Mouse (Mus musculus): Measurements from ENCODE around the gene Tbx20.

Tbx20 gene

DNA sequence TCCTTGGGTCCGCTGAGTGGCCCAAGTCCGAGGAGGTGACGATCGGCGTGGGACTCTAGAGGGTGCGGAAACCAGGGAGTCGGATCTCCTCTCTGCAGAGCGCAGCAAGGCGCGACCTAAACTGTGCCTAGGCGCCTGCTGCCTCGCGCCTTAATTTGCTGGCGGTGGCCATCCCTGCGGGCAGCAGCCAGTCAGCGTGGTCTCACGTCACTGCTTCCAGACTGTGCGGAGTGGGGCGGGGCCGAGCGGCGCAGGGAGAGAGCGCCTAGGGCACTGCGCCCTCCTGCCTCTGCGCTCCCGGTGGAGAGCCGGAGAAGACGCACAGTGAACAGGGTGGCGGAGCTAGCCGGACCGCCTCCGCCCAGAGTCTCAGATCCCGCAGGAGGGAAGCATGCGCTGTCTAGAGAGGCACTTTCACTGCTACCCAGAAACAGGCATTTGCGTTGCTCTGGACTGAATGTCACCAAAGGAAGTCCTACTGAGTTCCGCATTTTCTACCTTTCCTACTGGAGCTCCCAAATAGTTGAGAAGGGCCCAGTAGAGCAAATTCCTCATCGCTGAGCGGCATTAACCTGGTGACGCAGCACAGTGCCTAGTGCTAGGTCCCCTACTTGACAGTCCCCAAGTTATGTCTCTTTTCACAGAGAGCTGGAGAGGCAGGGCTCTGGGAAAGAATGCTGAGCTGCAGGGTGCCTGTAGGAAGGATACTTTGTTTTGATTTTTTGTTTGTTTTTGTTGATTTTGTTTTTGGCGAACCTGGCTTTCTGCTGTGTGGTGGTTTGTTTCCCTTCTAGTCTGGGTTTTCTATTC lies at the start of gene Tbx20:
Gene Tbx20, minus strand, starts transcription at position 144 of the 810 bp plus-strand sequence.
- DNase-seq (ENCODE audit: low spot score in 2 of 2) = no peak

DNA sequence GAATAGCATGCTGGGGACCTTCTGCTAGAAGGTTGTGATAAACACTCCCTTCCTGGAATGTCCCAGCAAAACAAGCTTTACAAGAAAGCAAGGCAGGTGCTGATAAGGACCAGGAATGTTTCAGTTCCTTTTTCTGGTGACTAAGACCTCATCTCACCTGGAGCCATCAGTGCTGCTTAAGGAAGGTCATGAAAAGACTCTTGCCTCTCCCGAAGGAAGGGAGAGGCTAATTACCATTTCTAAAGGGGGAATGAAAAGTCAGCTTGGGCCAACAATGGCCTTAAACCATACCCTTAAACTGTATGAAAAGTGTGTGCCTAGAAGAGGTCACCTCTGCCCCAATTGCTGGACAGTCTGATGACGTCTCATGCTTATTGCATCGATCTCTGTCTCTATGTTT lies 44.4 kb upstream of the Tbx20 start:
- DNase-seq (ENCODE audit: low spot score in 2 of 2) = no peak

DNA sequence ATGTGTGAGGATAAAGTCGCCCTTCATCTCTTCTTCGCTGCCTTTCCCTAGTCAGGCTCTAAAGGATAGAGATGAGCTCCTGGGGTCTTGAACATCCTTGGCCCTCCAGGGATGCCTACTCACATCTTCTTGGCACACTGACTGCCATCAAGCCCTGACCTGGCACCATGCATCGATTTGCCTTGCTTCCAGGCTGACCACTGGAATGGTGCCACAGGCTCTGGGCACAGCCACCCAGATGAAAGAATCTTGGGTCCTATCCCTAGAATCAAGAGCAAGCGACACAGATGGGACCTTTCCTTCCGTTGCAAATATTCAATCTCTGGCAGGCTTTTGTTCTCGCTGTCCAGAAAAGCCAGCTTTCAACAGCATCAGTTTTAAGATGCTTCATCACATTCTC lies 38.4 kb upstream of the Tbx20 start:
- no peak for DNase-seq (ENCODE audit: low spot score in 2 of 2)

DNA sequence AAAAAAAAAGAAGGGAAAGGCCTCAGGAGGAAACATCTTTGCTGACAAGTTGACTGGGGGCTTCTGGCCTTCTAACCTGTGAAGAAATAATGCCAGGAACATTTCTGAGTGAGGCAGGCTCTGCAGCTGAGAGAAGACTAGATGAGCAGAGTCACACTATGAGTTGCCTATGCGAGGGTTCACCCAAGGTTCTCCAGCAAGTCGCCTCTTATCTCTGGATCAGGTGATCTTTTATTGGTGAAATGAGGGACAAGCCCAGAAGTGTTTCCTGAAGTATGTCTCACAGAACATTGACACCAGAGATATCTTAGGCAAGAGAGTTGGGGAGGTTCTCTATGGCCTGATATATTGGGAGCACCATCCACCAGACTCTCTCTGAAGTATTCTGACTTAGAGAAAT lies 18.0 kb upstream of the Tbx20 start:
- no peak for DNase-seq (ENCODE audit: low spot score in 2 of 2)

DNA sequence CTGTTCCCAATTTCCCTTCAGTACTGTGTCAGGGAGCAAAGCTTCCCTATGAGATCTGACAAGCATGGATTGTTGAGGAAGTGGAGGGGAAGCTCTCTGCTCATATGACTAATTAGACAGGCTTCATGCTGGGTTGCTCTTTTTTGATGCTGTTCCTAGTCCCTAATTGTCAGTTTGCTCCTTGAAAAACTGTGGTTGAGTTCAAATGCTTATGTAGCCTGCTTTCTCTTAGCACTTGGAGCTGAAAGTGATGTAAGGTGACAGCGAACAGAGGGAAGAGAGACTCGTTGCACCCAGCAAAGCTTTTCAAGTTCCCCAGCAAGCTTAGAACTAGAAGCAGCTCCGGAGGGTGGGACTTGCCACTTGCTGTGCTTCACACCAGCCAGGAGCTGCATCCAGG lies 15.3 kb upstream of the Tbx20 start:
- no peak for DNase-seq (ENCODE audit: low spot score in 2 of 2)

DNA sequence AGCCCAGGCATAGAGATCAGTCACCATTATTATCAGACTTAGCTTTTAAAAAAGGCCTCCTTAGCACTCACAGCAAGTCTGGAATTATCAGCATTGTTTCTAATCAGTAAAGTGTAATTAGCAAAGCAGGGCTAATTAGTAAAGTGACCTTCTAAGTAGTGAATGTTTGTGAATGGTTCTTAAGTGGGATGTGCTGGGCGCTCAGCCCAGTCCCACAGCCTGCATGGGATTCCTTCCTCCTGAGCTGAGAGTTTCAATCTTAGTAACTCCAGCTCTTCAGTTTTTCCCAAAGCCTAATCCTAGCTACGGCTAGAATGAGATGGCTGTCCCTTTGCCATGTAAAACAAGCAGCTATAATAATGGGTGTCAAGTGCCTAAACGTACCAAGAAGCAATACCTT lies 8.2 kb upstream of the Tbx20 start:
- DNase-seq (ENCODE audit: low spot score in 2 of 2) = no peak

DNA sequence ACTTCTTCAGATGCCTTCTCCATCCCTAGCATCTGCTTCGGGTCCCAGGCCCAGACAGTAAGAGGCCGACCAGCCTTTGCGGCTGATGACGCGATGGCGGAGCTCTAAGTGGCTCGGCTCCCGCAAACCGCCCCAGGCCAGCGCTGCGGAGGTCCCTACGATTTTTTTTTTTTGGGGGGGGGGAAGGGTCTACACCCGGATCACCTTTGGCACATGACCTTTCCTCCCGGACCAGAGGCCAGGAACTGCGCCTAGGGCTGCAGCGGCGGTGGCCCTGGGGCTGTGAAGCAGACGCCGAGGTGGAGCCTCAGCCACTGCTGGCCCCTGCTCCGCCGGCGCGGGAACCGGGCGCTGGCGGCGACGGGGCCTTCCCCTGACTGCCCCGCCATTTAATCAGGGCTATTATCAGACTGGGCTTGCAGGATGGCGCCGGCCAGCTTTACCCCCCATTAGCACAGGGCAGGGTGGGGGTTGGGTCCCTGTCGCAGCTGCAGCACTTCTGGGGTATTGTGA lies 6.9 kb upstream of the Tbx20 start:
- no peak for DNase-seq (ENCODE audit: low spot score in 2 of 2)

DNA sequence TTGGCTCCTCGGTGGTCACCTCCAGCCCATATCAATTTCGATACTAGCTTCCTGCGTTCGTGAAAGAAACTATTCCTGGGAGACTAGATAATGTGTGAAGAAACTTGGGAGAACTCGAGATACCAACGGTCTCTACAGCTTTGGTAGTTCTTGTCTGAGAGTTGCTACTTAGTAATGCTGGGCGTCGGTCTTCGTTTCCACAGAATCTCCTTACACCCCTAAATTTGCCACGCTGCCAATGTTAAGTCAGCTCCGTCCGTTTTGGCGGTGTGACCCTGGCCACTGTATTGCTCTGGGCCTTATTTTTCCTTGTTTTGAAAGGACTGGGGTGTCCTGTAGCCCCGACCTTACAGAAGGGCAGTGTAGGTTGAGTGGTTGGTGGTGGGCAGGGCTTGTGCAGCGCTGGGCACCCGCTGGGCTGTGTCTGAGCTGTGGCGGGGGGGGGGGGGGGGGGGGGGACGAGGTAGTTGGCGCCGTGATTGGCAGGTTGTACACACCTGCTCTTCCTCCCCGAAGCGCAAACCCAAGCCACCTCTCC lies 6.4 kb upstream of the Tbx20 start:
- DNase-seq (ENCODE audit: low spot score in 2 of 2) = no peak

DNA sequence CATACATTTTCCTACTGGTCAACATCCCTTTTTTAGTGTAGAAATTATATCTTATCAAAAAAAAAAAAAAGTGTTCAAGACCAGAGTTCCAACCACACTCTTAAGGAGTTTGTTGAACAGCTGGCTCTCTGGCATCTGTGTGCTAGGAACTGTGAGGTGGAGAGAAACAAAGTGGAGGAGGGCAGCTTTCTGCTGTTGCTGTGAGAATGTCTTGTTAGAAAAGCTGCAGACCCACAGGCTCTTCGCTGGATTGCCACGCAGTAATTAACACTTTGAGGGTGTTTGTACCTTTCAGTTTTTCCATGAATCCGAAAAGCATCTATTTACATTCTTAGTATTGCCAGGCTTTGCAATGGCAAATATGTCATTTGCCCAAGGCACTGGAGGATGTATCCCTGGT lies 5.9 kb upstream of the Tbx20 start:
- no peak for DNase-seq (ENCODE audit: low spot score in 2 of 2)

DNA sequence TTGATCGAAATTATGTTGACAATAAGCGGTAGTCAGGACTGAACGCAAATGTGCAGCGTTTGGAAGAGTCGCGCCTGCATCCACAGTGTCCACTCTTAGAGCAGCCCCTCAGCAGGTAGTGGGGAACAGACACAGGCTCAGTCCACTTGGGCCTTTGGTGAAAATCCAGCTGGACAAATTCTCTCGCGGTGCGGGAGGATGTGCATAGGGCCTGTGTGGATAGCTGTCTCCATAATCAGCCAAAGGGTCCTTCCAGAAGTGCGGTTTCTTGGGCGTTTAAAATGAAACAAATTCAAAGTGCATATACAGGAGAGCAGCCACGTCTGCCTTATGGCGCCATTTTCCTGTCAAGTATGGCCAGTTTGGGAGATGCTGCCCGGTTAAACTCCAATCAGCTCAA lies 4.5 kb upstream of the Tbx20 start:
- DNase-seq (ENCODE audit: low spot score in 2 of 2) = no peak

DNA sequence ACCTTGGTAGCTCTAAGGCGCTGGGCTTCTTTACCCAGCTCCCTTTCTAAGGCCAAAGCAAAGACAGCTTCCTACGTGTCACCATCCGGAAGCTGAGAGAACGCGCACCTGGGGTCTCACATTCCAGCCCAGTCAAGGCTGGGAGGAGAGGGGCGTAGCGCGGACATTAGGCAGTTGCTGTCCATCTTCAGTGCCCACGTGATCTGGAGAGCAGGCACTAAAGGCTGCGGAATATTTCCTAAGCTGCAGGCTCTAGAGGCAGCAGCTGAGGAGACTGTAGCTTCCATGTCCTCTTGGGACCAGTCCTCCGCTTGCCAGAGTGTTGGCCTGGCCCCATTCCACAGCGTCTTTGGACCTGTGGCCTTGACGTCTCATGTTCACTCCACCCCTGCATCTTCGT lies 3.9 kb upstream of the Tbx20 start:
- DNase-seq (ENCODE audit: low spot score in 2 of 2) = no peak

DNA sequence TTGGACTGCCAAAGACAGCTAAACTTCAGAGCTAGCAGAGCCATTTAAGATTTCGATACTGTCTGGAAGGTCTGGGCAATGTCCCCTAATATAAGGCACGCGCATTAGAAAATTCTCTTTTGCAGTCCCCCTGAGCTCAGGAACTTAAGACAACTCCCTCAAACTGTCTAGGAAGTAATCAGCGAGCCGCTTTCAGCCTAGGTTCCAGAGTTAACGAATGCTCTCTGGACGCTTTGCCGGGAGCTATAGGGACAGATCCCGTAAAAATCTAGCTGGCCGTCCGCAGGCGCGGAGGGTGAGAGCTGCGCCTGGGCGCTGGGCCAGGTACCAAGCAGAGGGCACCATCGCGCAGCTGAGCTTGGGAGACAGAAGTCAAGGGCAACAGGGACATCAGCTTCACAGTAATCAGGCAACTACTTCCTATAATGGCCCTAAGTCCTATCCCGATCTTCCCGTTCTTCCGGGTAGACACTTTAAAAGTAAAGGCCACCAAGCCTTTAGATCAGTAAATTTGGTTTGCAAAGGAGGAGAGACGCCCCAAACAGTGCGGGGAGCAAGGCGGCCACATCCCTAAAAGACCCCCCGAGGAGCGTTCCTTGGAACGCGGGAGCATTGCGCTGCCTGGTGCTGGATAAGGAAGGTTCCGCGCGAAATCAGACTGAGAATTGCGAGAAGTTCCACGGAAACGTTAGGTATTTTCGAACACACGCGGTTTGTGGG lies 3.2 kb upstream of the Tbx20 start:
- DNase-seq (ENCODE audit: low spot score in 2 of 2) = no peak

DNA sequence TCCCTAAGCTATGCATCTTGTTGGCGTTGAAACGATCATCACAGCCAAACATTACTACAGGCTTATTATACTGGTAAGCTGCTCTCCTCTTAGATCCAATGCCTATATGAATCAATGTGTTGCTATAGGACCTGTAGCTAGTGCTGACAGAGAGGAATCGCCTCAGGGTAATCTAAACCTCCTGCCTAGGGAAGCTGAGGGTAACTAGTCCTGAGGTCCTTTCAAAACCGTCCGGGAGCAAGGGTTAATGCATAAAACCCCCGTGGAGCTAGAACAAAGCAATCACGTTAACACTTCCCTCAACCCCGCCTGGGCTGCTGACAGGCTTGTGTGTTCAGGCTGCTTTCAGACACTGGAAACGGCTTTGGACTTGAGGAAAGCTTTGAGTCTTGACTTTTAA lies 2.4 kb upstream of the Tbx20 start:
- DNase-seq (ENCODE audit: low spot score in 2 of 2) = no peak

DNA sequence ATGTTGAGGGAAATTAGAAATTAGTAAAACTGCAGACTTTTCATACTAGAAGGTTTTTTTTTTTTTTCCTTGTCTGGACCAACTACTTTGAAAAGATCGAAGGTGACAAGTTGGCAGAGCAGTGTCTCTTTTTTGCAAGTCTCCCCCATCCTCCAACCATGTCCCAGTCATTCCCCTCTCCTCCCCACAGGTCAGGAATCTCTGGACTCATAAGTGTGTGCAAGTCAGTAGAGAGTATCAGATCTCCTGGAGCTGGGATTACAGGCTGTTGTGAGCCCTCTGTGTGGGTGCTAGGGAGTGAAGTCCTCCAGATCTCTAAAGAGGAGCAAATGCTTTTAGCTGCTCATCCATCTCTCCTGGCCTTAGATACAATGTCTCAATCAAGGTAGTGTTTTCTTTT lies 1.5 kb upstream of the Tbx20 start:
- no peak for DNase-seq (ENCODE audit: low spot score in 2 of 2)

DNA sequence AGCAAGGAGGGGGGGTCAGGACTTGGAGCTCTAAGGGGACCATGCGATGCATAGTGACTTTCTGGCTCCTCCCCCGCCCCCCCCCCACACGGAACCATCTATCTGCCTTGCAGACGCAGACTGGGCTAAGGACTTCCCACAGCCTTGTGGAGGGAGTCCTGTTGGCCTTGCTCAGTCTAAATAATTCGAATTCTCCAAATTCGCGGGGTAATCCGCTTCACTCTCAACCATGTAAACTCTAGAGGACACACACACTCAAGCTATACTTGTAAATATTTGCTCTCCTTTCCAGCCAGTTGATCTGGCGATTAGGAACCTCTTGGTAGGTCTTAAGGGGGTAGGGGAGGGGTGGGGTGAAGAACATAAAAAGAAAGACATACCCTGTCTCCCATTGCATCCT lies 898 bp upstream of the Tbx20 start:
- DNase-seq (ENCODE audit: low spot score in 2 of 2) = no peak

DNA sequence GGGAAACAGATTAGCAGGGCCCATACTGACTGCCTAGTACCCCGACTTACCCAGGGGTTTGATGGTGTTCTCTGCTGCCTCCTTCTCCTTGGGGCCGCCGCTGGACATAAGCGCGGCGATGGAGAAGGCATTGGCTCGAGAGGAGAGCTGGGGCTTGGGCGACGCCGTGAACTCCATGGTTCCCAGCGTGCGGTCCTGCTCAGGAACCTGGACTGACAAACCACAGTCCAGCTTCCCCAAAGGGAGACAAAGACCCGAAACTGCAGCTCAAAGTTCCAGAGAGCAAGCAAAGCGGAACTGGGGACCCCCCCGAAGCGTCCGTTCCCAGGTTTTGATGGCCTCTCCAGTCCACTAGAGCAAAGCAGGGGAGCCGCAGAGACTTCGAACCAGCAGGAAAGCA lies 434 bp downstream of the Tbx20 start:
- no peak for DNase-seq (ENCODE audit: low spot score in 2 of 2)

DNA sequence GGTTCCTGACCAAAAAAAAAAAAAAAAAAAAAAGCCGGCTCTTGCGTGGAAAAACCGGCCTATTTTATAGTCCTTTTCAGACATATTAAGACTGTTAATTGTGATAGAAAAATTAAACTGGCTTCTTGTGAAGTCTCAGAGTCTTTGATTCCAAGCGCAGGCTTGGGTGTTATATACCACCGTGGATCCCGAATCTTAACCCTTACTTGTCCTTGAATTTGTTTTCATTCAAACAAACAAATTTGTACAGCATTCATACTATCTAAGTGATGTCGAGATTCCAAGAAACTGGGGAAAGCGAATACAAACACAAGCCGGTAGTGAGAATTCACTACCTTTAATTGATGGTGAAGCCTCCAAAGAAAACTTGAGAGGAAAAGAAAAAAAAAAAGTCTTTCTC lies 932 bp downstream of the Tbx20 start:
- DNase-seq (ENCODE audit: low spot score in 2 of 2) = no peak

DNA sequence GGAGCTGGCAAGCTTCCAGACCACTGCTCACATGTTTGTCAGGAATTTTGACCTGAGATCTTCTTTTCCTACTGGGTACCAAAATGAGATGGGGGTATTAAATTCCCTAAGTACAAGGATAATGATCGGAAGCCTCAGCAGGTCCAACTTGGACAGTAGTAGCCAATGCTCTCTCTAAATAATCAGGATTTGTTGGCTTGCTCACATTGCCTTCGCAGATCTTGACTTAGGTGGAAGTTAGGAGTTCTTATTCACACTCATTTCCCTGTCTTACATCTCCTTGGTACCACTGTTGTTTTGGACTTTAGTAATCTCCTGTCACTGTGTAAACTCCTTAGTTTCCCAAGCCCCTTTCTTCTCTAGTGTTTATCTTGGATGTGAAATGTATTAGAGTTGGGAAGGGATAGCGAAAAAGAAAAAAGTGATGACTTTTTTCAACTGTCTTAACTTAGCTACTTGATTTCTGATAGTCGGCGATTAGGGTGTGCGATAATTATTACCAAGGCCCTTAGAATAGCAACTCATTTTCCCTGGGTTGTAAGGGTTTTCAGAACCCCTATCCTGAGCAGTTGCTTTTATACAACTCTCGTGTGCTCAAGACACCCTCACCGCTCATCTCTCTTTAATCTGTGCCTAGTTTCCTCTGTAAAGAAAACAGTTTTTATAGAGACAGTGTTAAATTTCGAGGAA lies 1.5 kb downstream of the Tbx20 start:
- DNase-seq (ENCODE audit: low spot score in 2 of 2) = no peak

DNA sequence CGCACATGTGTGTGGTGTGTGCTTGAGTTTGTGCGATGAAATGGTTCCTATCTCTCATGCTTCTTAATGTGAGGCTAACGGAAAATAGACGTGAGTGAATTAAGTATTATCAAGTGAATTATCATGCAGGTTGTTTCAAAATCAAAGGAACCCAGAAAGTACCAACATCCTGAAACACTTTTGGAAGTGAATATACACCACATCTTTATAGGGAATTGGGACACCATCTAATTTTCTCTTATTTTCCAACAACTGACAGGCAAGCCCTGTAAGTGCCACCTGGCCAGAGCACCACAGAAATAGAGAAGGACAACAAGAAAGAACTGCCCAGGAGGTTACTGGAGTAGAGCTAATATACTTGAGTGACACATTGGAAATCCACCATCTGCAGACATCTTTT lies 2.4 kb downstream of the Tbx20 start:
- DNase-seq (ENCODE audit: low spot score in 2 of 2) = no peak

DNA sequence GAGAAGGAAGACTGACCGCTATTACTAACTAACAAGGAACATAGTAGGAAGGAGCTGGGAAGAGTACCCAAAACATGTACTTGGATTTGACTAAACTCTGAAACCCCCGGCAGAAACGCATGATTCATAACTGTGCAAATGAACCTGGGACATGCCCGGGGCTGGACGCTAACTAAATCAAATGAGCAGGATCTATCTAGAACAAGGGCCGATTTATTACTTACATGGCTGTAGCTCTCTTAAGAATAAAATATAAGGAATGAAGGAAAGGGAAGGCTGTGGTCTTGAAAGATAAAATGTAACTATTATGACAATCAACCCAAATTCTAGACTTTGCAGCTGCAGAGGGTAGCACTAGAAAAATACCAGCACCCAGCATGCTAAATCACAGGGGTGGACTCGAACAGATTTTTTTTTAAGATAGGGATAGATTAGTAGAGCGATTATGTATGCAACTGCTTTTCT lies 3.1 kb downstream of the Tbx20 start:
- no peak for DNase-seq (ENCODE audit: low spot score in 2 of 2)

DNA sequence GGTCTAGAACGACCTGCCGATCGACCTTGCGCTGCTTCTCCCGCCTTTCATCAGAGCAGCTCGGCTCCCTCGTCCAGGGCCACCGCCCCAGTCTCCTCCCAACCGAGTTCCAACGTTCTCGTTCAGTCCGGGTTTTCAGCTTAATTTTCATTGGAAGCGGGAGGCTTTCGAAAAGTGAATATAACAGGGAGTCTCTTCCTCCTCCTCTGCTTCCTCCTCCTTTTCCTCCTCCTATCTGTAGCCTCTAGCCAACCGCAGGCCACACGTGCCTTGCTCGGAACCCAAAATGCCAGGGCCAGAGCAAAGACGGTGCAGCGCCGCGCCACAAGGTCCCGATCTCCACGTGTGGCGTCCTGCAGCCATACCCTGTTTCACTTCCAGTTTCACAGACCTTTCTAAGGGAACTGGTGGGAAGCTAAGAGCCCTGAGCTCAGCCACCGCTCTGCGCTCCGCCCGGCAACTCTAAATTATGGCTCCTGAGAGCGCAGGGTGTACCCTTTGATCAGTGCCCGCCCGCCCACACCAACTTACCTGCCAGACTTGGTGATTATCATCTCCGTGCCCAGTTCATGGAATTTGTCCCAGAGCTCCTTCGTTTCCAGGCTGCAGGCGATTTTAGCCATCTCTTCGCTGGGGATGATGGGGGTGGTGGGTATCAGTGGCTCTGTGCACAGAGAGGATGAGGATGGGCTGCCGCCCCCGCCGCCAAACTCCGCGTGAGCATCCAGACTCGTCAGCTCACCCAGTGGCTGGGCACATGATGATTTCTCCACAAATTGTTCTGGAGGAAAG lies 3.8 kb downstream of the Tbx20 start:
- DNase-seq (ENCODE audit: low spot score in 2 of 2) = no peak

DNA sequence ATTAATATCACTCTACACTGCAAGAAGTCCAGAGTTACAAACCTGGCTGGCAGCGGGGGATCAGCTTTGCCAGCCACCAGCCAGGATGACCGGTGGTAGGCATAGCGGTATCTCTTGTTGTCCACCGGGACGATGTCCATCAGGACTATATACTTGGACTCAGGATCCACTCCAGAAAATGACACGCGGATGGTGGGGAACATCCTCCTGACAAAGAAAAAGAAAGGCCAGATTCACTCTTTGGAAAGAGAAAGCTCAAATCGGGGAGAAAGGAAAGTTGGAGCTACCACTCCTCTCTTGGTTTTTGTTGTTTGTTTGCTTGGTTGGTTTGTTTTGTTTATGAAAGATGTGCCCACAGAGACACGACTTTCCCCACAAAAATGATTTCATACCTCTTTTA lies 4.5 kb downstream of the Tbx20 start:
- no peak for DNase-seq (ENCODE audit: low spot score in 2 of 2)
